Mouse (Mus musculus) gastrocnemius, adult 18-20 months (tissue): Measurements from ENCODE around the gene Ttc32. TPM values are rescaled to one million over a fixed set of nuclear protein-coding genes. Genes with fewer than 3 reads are reported as not detected.

Source experiments
- DNase-seq: peaks from one replicate; pipeline ENCODE4 v3.0.0; 2021; ENCODE audit warnings: low spot score
- total RNA-seq, 2 experiments: library from RNA; stranded (reverse); gene quantifications; 2 replicates each; pipeline ENCODE4 v1.2.3; 2021

Gene Ttc32
- total RNA-seq, 2 experiments from 2014 or later: 25.8 to 27.7 TPM

GRCm38 (mm10) chr12:9044666-9045065 is 14.9 kb downstream of the Ttc32 start:
- no peak for DNase-seq

GRCm38 (mm10) chr12:9046674-9047073 is 16.9 kb downstream of the Ttc32 start:
- DNase-seq: no peak

DNA sequence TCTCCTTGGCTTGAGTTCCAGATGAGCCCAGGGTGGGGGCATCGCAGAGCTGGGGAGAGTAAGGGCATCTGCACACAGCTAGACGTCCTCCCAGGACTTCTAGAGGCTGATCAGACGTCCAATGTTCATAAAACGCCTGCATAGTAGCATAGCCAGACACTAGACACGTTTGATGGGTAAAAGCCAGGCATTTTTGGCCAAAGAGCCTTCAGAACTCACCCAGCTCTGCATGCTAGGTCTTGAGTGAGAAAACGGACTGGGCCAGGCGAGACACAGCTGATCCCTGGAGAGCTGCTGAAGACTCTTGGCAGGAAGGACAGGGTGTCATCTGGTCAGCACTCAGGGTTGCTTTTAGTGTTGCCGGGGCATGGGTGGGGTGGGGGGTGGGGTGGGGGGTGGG is 18.3 kb downstream of the Ttc32 start:
- no peak for DNase-seq

DNA sequence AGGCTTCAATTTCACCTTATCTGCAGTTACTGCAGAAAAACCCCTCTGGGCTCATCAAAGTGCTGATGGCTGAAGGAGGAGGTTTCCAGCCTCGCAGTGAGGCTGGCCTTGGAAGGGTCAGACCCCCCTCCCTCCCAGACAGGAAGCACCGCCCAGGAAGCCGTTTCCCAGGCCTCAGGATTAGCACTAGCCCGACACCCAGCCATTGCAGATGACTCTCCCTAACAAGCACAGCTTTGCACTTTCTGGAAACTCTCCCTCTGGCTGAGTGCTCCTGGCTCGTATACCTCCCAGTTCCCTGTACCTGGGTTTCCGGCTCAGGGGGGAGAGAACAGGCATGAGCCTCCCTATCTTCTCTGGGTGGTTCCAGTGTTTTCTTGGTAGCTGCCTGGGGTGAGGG is 21.0 kb downstream of the Ttc32 start:
- no peak for DNase-seq

DNA sequence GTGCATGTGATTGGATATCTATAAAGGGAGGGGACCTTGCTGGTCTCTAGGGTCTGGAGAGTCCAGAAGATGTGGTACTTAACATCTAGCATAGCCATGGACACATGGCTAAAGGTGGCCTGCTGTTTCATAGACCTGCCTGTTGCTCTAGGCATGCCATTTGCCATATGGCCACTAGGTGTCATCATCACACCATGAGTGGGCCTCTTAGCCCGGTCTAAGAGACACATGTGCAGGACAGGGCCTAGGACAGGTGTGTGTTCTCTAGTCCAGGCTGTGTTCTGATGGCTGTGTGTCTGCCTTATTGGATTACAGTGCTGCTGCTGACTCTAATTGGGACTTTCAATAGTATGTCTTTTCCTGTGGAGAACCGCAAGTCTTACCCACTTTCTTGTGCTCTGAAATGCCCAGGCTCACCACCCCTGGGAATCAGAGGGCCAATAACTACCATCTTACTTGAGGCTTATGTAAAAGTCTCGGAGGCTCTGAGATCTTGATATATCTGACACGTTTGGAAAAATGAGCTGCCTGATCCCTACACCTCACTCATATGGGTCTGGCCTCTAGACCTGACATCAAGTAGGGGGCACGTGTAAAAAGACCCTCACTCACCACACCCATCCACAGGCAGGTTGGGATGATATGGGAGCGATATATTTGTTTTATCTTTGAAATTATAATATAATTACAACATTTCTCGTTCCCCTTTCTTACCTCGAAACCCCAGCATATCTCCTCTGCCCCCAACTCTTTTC is 22.5 kb downstream of the Ttc32 start:
- peak; percentile 83 for DNase-seq

- no peak for DNase-seq
Measured at GRCm38 (mm10) chr12:9053345-9053744, 23.5 kb downstream of the Ttc32 start.

- DNase-seq: no peak
Measured at GRCm38 (mm10) chr12:9054012-9054411, 24.2 kb downstream of the Ttc32 start.

DNA sequence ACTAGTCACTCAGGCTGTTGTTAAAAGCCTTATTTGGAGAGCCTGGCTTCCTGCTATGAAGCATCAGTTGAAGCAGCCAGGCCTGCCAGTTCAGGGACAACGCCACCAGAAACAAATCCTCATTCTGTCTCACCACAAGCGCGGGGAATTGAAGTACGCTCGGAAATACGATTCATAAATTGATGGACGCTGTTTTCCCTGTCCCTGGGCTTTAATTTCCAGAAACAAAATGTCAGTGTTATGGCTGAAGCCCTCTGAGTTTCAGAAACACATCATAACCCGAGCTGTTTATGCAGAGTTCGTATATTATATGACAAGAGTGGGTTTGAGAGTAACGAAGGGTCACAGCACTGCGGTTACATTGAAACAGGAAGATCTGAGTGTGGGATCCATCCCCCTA is 25.5 kb downstream of the Ttc32 start:
- no peak for DNase-seq

- peak; percentile 20 for DNase-seq
Measured at GRCm38 (mm10) chr12:9059502-9059901, 29.7 kb downstream of the Ttc32 start.

DNA sequence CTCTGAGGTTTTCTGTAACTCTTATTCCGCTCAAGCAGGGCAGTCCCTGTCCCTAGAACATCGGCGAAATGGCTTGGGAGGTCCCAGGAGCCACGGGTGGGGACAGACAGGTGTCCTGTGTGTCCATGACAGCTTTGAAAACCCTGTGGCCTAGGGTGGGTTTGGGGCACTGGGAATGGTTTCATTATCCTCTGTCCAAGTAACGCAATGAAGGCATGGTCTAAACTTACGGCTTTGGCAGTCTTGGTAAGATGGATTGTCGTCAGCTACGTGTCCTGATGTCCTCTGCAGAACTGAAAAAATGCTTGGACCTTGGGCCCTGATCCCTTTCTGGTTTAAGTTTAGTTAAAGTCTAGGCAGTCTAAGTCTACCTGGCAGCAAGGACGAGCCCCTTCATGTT is 30.2 kb downstream of the Ttc32 start:
- DNase-seq: no peak

DNA sequence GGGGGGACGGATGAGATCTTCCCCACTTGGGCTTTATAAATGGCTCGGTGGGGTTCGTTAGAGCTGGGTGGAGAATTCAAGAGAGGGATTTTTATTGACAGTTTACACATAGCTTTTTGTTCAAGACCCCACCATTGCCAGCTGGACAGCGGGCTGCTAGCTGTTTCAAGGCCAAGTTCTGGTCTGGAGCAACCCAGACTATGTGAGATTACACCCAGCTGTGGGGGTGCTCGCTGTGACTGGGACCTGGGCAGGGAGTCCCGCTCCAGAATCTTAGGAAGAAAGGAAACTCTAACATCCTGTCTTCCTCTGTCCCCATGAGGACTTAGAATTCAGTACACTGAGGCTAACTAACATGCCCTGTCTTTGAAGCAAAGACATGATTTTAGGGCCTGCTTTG is 33.8 kb downstream of the Ttc32 start:
- no peak for DNase-seq

GRCm38 (mm10) chr12:9071058-9071457 is 41.3 kb downstream of the Ttc32 start:
- no peak for DNase-seq

- no peak for DNase-seq
Measured at GRCm38 (mm10) chr12:9071493-9071892, 41.7 kb downstream of the Ttc32 start.

DNA sequence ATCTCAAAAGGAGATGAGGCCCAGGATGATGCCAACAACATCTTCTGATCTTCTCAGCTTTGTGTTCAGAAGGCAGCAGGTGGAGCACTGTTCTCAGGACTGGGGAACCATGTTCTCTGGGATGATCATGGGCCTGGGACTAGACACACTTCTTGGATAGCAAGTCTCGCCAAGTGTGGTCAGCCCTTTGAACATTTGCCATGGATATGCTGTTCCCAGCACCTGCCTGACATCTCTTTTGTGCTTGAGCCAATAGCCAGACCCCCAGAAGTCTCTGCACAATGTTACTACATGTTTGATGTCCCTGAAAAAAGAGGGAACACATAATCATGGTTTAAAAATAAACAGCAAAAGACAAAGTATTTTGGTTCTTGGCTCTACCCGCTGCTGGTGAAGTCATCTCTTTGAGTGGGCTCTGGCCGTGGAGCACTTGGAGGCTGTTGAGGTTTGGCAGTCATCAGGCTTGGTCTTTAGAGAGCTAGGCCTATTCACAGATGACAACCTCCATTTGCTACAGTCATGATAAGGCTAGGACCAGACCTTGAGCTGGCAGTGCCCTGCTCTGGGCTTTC is 47.8 kb downstream of the Ttc32 start:
- no peak for DNase-seq

GRCm38 (mm10) chr12:9090226-9090625 is 60.4 kb downstream of the Ttc32 start:
- no peak for DNase-seq

Other genes starting within 250 kb of the Ttc32 start
- gene Laptm4a, start 108.3 kb upstream of the Ttc32 start, total RNA-seq: 100 to 1,000 TPM; 235 to 244 TPM
- gene Matn3, start 82.1 kb upstream of the Ttc32 start, total RNA-seq: not detected
- gene Wdr35, start 56.1 kb upstream of the Ttc32 start, total RNA-seq: 1 to 10 TPM; 9.7 to 10.0 TPM